Mouse (Mus musculus) cerebellum, adult 2 months (tissue): ENCODE results near the gene Golga4.

Experiments used
- CTCF ChIP-seq: fragments of 200-500 bp; IDR thresholded peaks from 2 replicates; pipeline ENCODE4 v1.5.1; 2011; ENCODE audit warnings: low read depth, mild to moderate bottlenecking, control low read depth, low read length, moderate library complexity, borderline replicate concordance; ENCODE audit not compliant: insufficient read depth
- POLR2A ChIP-seq: fragments of 200-500 bp; IDR thresholded peaks from 2 replicates; pipeline ENCODE4 v1.6.1; 2011; ENCODE audit warnings: low read length, control low read depth, borderline replicate concordance; ENCODE audit not compliant: insufficient read depth

DNA sequence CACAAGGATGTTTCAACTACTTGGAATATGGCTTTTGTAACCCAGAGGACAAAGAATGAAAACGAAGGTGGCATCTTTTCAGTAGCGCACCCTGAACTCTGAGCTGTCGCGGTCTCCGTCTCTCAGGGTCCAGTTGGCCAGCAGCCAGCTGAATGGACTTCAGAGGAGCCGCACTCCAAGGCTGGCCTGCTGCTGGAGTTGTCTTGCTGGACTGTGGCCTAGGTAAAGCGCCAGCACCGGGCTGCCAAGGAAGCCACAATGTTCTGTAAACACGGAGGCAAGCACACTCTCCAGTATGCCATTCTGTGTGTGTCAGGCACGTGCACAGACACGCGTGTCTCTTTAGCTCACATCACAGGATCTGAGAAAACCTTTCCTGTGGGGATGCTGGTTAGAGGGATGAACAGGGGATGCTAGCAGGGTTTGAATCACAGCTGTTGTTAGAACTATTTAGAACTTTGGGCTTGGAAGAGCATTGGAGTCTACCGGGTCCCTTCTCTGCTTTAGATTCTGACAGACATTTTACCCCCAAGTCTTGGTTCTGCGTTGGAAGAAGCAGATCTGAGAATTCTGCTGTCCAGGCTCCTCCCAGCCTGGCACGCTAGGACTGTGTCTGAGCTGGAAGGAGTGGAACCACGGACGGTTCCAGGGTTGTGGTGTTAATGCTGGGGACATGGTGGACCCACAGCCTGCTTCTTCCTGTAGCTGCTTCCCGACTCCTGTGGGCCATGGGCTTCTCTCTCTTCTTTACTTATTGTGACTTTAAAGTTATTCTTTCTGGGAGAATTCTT lies 116.5 kb downstream of the Golga4 start:
- TF ChIP-seq CTCF (no peak), POLR2A (no peak)
